Mouse (Mus musculus) hindbrain, embryonic 12.5 days (tissue): ENCODE results near the gene Dlgap4. TPM values are rescaled to one million over a fixed set of nuclear protein-coding genes. Genes with fewer than 3 reads are reported as not detected.

Source experiments
- ATAC-seq: fragments of 200-750 bp; cut with Nextera tagmentation; 2 replicates; pipeline ENCODE4 v1.8.0; 2017; ENCODE audit warnings: moderate TSS enrichment; ENCODE audit not compliant: low FRiP score
- H3K27ac ChIP-seq: fragments of 300-500 bp; sonication (generic); 2 replicates; pipeline ENCODE4 v1.5.1; 2016; ENCODE audit warnings: mild to moderate bottlenecking
- H3K27me3 ChIP-seq: fragments of 300-500 bp; sonication (generic); 2 replicates; pipeline ENCODE4 v1.6.1; 2016; ENCODE audit warnings: mild to moderate bottlenecking
- H3K36me3 ChIP-seq: fragments of 300-500 bp; sonication (generic); 2 replicates; pipeline ENCODE4 v1.6.1; 2016; ENCODE audit warnings: mild to moderate bottlenecking
- H3K4me1 ChIP-seq: fragments of 300-500 bp; sonication (generic); 2 replicates; pipeline ENCODE4 v1.6.1; 2016
- H3K4me2 ChIP-seq: fragments of 300-500 bp; sonication (generic); replicated peaks from 2 replicates; pipeline ENCODE4 v1.6.1; 2016; ENCODE audit warnings: mild to moderate bottlenecking
- H3K4me3 ChIP-seq: fragments of 300-500 bp; sonication (generic); 2 replicates; pipeline ENCODE4 v1.5.1; 2016; ENCODE audit warnings: mild to moderate bottlenecking
- H3K9ac ChIP-seq: fragments of 300-500 bp; sonication (generic); 2 replicates; pipeline ENCODE4 v1.6.1; 2016; ENCODE audit warnings: mild to moderate bottlenecking, moderate library complexity
- H3K9me3 ChIP-seq: fragments of 300-500 bp; sonication (generic); replicated peaks from 2 replicates; pipeline ENCODE4 v1.6.1; 2016; ENCODE audit warnings: mild to moderate bottlenecking
- WGBS: fragments of 180-500 bp; shearing (Covaris S2); methylation state at CpG from one replicate; pipeline ENCODE4 v1.1.7; 2016; 5-methylcytosine and 5-hydroxymethylcytosine counted together
- polyA plus RNA-seq: library from polyadenylated mRNA; unstranded; fragments of >200 nt; fragmentation: Nextera tagmentation; extraction: Ambion mirVana; gene quantifications from 2 replicates; pipeline ENCODE4 v1.2.1, GENCODE M21; 2016

Gene Dlgap4
- 202 and 215 TPM in 2 replicates for polyA plus RNA-seq

GRCm38 (mm10) chr2:156613541-156614257 is at the start of gene Dlgap4:
TSS of gene Dlgap4 (plus strand) at chr2:156613705.
- Histone ChIP-seq H3K4me2 (peak within 1 kb of the TSS; percentile 98), H3K4me3 (peak within 1 kb of the TSS; percentile 77), H3K9me3 (no peaks in the 10 kb centered on the region), H3K27me3 (peaks cover 67% of the 10 kb centered on the region), H3K27ac (peak within 1 kb of the TSS; percentile 70), H3K36me3 (no peaks in the 10 kb centered on the region), H3K9ac (peak within 1 kb of the TSS; percentile 85), H3K4me1 (peaks cover 30% of the 10 kb centered on the region)
- 1% methylated on average over 55 of the region's 103 CpGs for WGBS
- peak; percentile 78 for ATAC-seq

GRCm38 (mm10) chr2:156566512-156566911 is 47.0 kb upstream of the Dlgap4 start:
- Histone ChIP-seq H3K27ac (no peak overlapping the region), H3K27me3 (no peaks in the 10 kb centered on the region), H3K36me3 (peaks cover 48% of the 10 kb centered on the region), H3K4me2 (no peak overlapping the region), H3K4me3 (no peak overlapping the region), H3K9ac (no peak overlapping the region), H3K9me3 (no peaks in the 10 kb centered on the region), H3K4me1 (no peaks in the 10 kb centered on the region)
- no peak for ATAC-seq
- 91% methylated on average over 2 of the region's 2 CpGs for whole genome bisulfite sequencing

GRCm38 (mm10) chr2:156568647-156569046 is 44.9 kb upstream of the Dlgap4 start:
- Histone ChIP-seq H3K9me3 (no peaks in the 10 kb centered on the region), H3K27ac (no peak overlapping the region)
- WGBS, result 92% methylated on average over 7 of the region's 7 CpGs

DNA sequence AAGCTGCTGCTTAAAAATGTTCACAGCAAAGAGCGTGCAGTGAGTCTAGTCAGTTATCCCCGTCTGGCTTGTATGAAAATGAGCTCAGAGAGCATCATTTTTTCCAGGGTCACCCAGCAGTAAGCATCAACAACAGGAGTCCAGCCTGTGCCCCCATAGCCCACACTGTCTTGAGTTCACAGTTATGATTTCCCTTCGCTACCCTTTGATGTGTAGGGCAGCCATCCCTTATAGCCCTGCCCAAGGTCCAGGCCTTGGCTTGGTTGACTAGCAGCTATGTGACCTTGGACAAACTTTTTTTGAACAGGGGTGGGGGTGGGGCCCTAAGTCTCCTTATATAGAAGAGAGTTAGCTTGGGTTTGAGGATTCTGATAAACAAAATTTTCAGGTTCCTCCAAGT is 44.2 kb upstream of the Dlgap4 start:
- H3K27ac ChIP-seq, result no peak overlapping the region
- H3K4me3 ChIP-seq, result no peak overlapping the region
- peaks cover 40% of the 10 kb centered on the region for H3K36me3 ChIP-seq
- H3K27me3 ChIP-seq, result no peaks in the 10 kb centered on the region
- H3K4me2 ChIP-seq, result no peak overlapping the region
- ATAC-seq, result no peak
- H3K9ac ChIP-seq, result no peak overlapping the region
- H3K4me1 ChIP-seq, result no peaks in the 10 kb centered on the region
- WGBS, result 95% methylated on average over 3 of the region's 3 CpGs
- no peaks in the 10 kb centered on the region for H3K9me3 ChIP-seq

More at GRCm38 (mm10) chr2:156568647-156569046, 44.9 kb upstream of the Dlgap4 start:
- Histone ChIP-seq H3K9ac (no peak overlapping the region), H3K4me2 (no peak overlapping the region), H3K36me3 (peaks cover 46% of the 10 kb centered on the region), H3K4me3 (no peak overlapping the region), H3K27me3 (no peaks in the 10 kb centered on the region), H3K4me1 (no peaks in the 10 kb centered on the region)
- ATAC-seq, result no peak

- WGBS, result 79% methylated on average over 6 of the region's 6 CpGs
- no peak for ATAC-seq
Measured at GRCm38 (mm10) chr2:156571521-156571920, 42.0 kb upstream of the Dlgap4 start.

DNA sequence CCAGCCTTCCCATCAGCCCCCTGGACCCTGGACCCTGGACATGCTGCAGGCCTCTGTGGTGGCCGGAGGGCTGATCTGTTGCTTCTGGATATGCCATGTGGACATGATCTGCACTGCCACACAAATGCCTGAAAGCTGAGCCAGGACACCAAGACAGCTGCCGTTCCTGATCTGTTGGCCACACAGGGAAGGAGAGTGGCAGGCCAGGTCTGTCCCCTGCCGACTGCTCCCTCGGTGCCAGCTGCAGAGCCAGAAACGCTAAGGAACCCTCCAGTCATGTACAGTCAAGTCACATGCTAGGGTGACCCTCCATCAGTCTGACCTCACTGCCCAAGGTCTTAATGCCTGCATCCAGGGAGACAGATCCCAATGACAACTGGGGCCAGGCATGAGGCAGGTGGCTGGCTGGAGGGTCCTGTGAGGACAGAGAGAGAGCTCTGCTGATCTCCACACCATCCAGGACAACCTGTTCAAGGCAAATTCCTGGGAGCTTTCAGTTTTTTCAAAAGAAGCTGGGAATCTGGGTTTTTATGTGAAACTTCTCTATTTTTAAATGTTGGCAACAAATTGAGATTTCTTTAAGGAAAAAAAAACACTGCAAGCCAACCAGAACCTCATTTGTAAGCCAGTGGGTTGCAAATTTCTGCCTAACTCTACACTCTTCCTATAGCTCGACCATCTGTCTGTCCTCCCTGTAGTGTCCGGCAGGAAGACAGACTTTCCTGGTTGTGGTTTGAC is 36.5 kb upstream of the Dlgap4 start:
- H3K27ac ChIP-seq, result no peak overlapping the region
- H3K9me3 ChIP-seq, result no peaks in the 10 kb centered on the region
- no peaks in the 10 kb centered on the region for H3K27me3 ChIP-seq
- no peaks in the 10 kb centered on the region for H3K4me1 ChIP-seq
- H3K4me2 ChIP-seq, result no peak overlapping the region
- H3K9ac ChIP-seq, result no peak overlapping the region
- no peak for ATAC-seq
- no peaks in the 10 kb centered on the region for H3K36me3 ChIP-seq
- WGBS, result 78% methylated on average over 7 of the region's 7 CpGs
- no peak overlapping the region for H3K4me3 ChIP-seq

More at GRCm38 (mm10) chr2:156571521-156571920, 42.0 kb upstream of the Dlgap4 start:
- Histone ChIP-seq H3K4me2 (no peak overlapping the region), H3K27me3 (no peaks in the 10 kb centered on the region), H3K4me3 (no peak overlapping the region), H3K27ac (no peak overlapping the region), H3K36me3 (peaks cover 31% of the 10 kb centered on the region), H3K4me1 (no peaks in the 10 kb centered on the region), H3K9ac (no peak overlapping the region), H3K9me3 (no peaks in the 10 kb centered on the region)

- no peak overlapping the region for H3K27ac ChIP-seq
- WGBS, result 78% methylated on average over 5 of the region's 5 CpGs
- no peaks in the 10 kb centered on the region for H3K9me3 ChIP-seq
- no peaks in the 10 kb centered on the region for H3K36me3 ChIP-seq
- peaks cover 14% of the 10 kb centered on the region for H3K4me1 ChIP-seq
- H3K9ac ChIP-seq, result no peak overlapping the region
- no peak overlapping the region for H3K4me3 ChIP-seq
- no peak overlapping the region for H3K4me2 ChIP-seq
- ATAC-seq, result no peak
- no peaks in the 10 kb centered on the region for H3K27me3 ChIP-seq
Measured at GRCm38 (mm10) chr2:156580507-156580906, 33.0 kb upstream of the Dlgap4 start.

GRCm38 (mm10) chr2:156581244-156581643 is 32.3 kb upstream of the Dlgap4 start:
- Histone ChIP-seq H3K27me3 (no peaks in the 10 kb centered on the region), H3K4me2 (no peak overlapping the region), H3K9ac (no peak overlapping the region), H3K27ac (no peak overlapping the region), H3K9me3 (no peaks in the 10 kb centered on the region), H3K36me3 (no peaks in the 10 kb centered on the region), H3K4me3 (no peak overlapping the region), H3K4me1 (peaks cover 17% of the 10 kb centered on the region)
- WGBS, result 65% methylated on average over 10 of the region's 10 CpGs
- ATAC-seq, result no peak

DNA sequence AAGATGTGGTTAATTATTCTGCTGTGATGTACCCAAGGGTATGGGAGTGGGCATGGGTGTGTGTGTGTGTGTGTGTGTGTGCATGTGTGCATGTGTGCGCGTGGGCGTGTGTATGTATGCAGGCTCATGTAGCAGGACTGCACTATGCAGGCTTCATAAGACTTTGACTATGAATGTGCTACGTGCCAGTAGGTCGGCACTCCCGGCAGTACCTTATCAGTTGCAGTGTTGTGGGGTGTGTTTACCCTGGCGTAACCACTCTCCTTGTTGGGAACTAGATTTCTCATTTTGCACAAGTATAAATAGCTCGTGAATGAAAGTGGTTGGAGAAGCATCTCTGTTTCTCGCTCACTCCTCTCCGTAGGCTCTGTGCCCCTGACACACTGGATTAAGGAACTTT is 30.6 kb upstream of the Dlgap4 start:
- 97% methylated on average over 10 of the region's 10 CpGs for WGBS
- no peak for ATAC-seq
- Histone ChIP-seq H3K4me3 (no peak overlapping the region), H3K36me3 (no peaks in the 10 kb centered on the region), H3K27me3 (no peaks in the 10 kb centered on the region), H3K27ac (no peak overlapping the region), H3K4me2 (no peak overlapping the region), H3K9ac (no peak overlapping the region), H3K9me3 (no peaks in the 10 kb centered on the region), H3K4me1 (peaks cover 17% of the 10 kb centered on the region)

DNA sequence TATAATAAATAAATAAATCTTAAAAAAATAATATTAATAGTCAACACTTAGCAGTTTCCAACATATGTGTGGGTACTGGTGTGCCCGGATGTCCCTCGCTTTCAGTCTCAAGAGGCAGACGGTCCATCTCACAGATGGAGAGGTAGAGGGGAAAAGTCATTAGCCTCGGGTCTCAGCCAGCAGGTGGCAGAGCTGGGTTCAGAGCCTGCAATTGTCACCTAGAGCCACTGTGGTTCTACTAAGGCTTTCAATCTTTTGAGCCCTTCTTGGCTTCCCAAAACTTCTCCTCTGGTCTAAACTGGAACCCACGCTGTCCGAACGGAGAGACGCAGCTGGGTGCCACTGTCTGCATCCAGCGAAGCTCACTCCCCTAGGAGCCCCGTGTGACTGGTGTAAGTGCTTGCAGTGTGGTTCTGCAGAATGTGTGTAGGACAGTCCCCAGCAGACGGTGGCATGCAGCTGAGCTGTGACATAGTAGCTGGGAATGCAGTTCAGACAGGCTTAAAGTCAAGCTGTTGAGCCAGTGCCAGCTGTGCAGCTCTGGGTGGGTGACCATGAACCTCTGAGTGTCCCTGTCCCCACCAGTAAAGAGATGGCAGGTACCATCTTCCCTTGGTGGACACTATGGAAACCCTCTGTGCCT is 29.2 kb upstream of the Dlgap4 start:
- H3K27ac ChIP-seq, result 0 out of 2 replicates have a peak overlapping the region, but pooled peaks have one; percentile 1
- 0 out of 2 replicates have a peak, but pooled peaks have one; percentile 10 for ATAC-seq
- H3K9ac ChIP-seq, result no peak overlapping the region
- no peaks in the 10 kb centered on the region for H3K36me3 ChIP-seq
- 65% methylated on average over 11 of the region's 11 CpGs for WGBS
- no peak overlapping the region for H3K4me3 ChIP-seq
- H3K4me1 ChIP-seq, result peaks cover 17% of the 10 kb centered on the region
- peak overlapping the region; percentile 44; the same call in 1 of the 2 replicates for H3K4me2 ChIP-seq
- no peaks in the 10 kb centered on the region for H3K9me3 ChIP-seq
- H3K27me3 ChIP-seq, result no peaks in the 10 kb centered on the region

- ATAC-seq, result peak; percentile 64
- Histone ChIP-seq H3K4me2 (peak overlapping the region; percentile 44), H3K9ac (no peak overlapping the region; the same call in 1 of the 2 replicates), H3K9me3 (0 out of 2 replicates have a peak, but pooled peaks cover 1% of the 10 kb centered on the region), H3K36me3 (no peaks in the 10 kb centered on the region), H3K27me3 (no peaks in the 10 kb centered on the region), H3K27ac (no peak overlapping the region), H3K4me3 (no peak overlapping the region), H3K4me1 (peaks cover 17% of the 10 kb centered on the region)
- WGBS, result 25% methylated on average over 14 of the region's 14 CpGs
Measured at GRCm38 (mm10) chr2:156584797-156585471, 28.6 kb upstream of the Dlgap4 start.

GRCm38 (mm10) chr2:156589481-156589880 is 24.0 kb upstream of the Dlgap4 start:
- WGBS, result 93% methylated on average over 9 of the region's 9 CpGs
- no peak for ATAC-seq
- 0 out of 2 replicates have a peak, but pooled peaks cover 2% of the 10 kb centered on the region for H3K9me3 ChIP-seq
- H3K27me3 ChIP-seq, result no peaks in the 10 kb centered on the region
- no peak overlapping the region; the same call in 1 of the 2 replicates for H3K9ac ChIP-seq
- H3K27ac ChIP-seq, result no peak overlapping the region
- H3K4me1 ChIP-seq, result peaks cover 13% of the 10 kb centered on the region
- no peak overlapping the region for H3K4me3 ChIP-seq
- no peaks in the 10 kb centered on the region for H3K36me3 ChIP-seq
- no peak overlapping the region for H3K4me2 ChIP-seq
